Mouse (Mus musculus) ES-E14 (cell line): Measurements from ENCODE around the gene Fbxo47. TPM values are rescaled to one million over a fixed set of nuclear protein-coding genes. Genes with fewer than 3 reads are reported as not detected.
A peak's percentile ranks its signal among the peaks of the same experiment; 100 is the strongest.

Experiments used
- DNase-seq: peaks from one replicate; pipeline ENCODE4 v3.0.0-alpha.2; 2013; ENCODE audit warnings: low read depth, low spot score
- H3K27ac ChIP-seq: 2 replicates; pipeline ENCODE4 v1.5.1; 2012; ENCODE audit warnings: low read depth, mild to moderate bottlenecking, low read length, moderate library complexity, mixed read lengths; ENCODE audit not compliant: poor library complexity, insufficient read depth, severe bottlenecking
- H3K36me3 ChIP-seq: 2 replicates; pipeline ENCODE4 v1.6.1; 2012; ENCODE audit warnings: mild to moderate bottlenecking, low read length, moderate library complexity, mixed read lengths; ENCODE audit not compliant: control insufficient read depth, poor library complexity, insufficient read depth, severe bottlenecking
- H3K4me1 ChIP-seq, 2 experiments: fragments of 150-350 bp in 1 of 2; sonication (generic) in 1 of 2; 2 replicates each; pipeline ENCODE4 v1.6.1; 2012; ENCODE audit warnings: low read length in 2 of 2, mild to moderate bottlenecking in 1 of 2, mixed read lengths in 1 of 2; ENCODE audit not compliant: control insufficient read depth in 2 of 2, insufficient read depth in 2 of 2, poor library complexity in 1 of 2
- H3K4me3 ChIP-seq, 2 experiments: fragments of 150-350 bp in 1 of 2; sonication (generic) in 1 of 2; 2 replicates each; pipeline ENCODE4 v1.5.1; 2012; ENCODE audit warnings: low read length in 2 of 2, low read depth in 1 of 2, mild to moderate bottlenecking in 1 of 2, mixed read lengths in 1 of 2; ENCODE audit not compliant: insufficient read depth in 1 of 2, poor library complexity in 1 of 2, severe bottlenecking in 1 of 2
- H3K9ac ChIP-seq: 2 replicates; pipeline ENCODE4 v1.6.1; 2012; ENCODE audit warnings: low read depth, mild to moderate bottlenecking, low read length, mixed read lengths; ENCODE audit not compliant: poor library complexity, insufficient read depth, severe bottlenecking
- H3K9me3 ChIP-seq: fragments of 150-350 bp; sonication (generic); 2 replicates; pipeline ENCODE4 v1.6.1; 2012; ENCODE audit warnings: low read depth, mild to moderate bottlenecking, low read length; ENCODE audit not compliant: control insufficient read depth, insufficient read depth
- CHD2 ChIP-seq: IDR thresholded peaks from 2 replicates; pipeline ENCODE4 v1.6.1; 2014; ENCODE audit warnings: mild to moderate bottlenecking, low read depth, low read length, inconsistent platforms
- HCFC1 ChIP-seq: IDR thresholded peaks from 2 replicates; pipeline ENCODE4 v1.6.1; 2012; ENCODE audit warnings: low read length, inconsistent platforms, borderline replicate concordance; ENCODE audit not compliant: insufficient read depth
- MAFK ChIP-seq: IDR thresholded peaks from 2 replicates; pipeline ENCODE4 v1.6.1; 2014; ENCODE audit warnings: mild to moderate bottlenecking, low read depth, low read length, inconsistent platforms; ENCODE audit not compliant: insufficient read depth
- ZC3H11A ChIP-seq: IDR thresholded peaks from 2 replicates; pipeline ENCODE4 v1.6.1; 2012; ENCODE audit warnings: low read depth, mild to moderate bottlenecking, inconsistent platforms, low read length, borderline replicate concordance
- ZNF384 ChIP-seq: IDR thresholded peaks from 2 replicates; pipeline ENCODE4 v1.6.1; 2012; ENCODE audit warnings: low read depth, low read length, inconsistent platforms
- in situ Hi-C, 2 experiments: fragments of 600-800 bp; cut with MboI; formaldehyde crosslinking; loops; one replicate each; pipeline ENCODE4 v1.15.1; 2025; ENCODE audit warnings: low sequenced_read_pairs in 2 of 2, inconsistent platforms in 1 of 2; ENCODE audit not compliant: unreplicated experiment in 2 of 2
- total RNA-seq: library from RNA; depleted of rRNA; stranded (reverse); fragments of 300-350 nt; gene quantifications from 2 replicates; pipeline ENCODE4 v1.2.3, GENCODE M21; 2012

The Fbxo47 gene
- total RNA-seq, 1 experiment, result 4.1 TPM

GRCm38 (mm10) chr11:97906905-97907304 lies 23.0 kb upstream of the Fbxo47 start:
- TF ChIP-seq ZC3H11A (no peak), HCFC1 (no peak), MAFK (no peak), CHD2 (no peak), ZNF384 (no peak)
- peaks cover 8 to 13% of the 10 kb centered on the region in 2 experiments; a peak in 3 of 4 replicates for H3K4me1 ChIP-seq
- no peaks in the 10 kb centered on the region for H3K9me3 ChIP-seq
- no peak overlapping the region for H3K4me3 ChIP-seq
- H3K27ac ChIP-seq, result no peak overlapping the region; the same call in 1 of the 2 replicates
- no peak overlapping the region for H3K9ac ChIP-seq
- H3K36me3 ChIP-seq, result no peaks in the 10 kb centered on the region
- no peak for DNase-seq
- in situ Hi-C loops, result no loop called here

GRCm38 (mm10) chr11:97905941-97906340 lies 22.0 kb upstream of the Fbxo47 start:
- H3K36me3 ChIP-seq, result no peaks in the 10 kb centered on the region
- DNase-seq, result no peak
- H3K4me3 ChIP-seq, result no peak overlapping the region
- H3K9ac ChIP-seq, result no peak overlapping the region
- no peaks in the 10 kb centered on the region for H3K9me3 ChIP-seq
- H3K27ac ChIP-seq, result peak overlapping the region; percentile 37; the same call in 1 of the 2 replicates
- in situ Hi-C loops, result no loop called here
- H3K4me1 ChIP-seq, result peaks cover 4 to 8% of the 10 kb centered on the region in 2 experiments; a peak in 3 of 4 replicates
- TF ChIP-seq CHD2 (no peak), HCFC1 (no peak), ZNF384 (no peak), MAFK (no peak)

- no peaks in the 10 kb centered on the region for H3K36me3 ChIP-seq
- H3K9me3 ChIP-seq, result no peaks in the 10 kb centered on the region
- H3K4me3 ChIP-seq, result no peak overlapping the region
- DNase-seq, result no peak
- peaks cover 4 to 6% of the 10 kb centered on the region in 2 experiments; a peak in 3 of 4 replicates for H3K4me1 ChIP-seq
- H3K9ac ChIP-seq, result no peak overlapping the region
- TF ChIP-seq MAFK, result no peak
- no peak for TF ChIP-seq ZC3H11A
- TF ChIP-seq ZNF384, result no peak
- TF ChIP-seq CHD2, result no peak
- TF ChIP-seq HCFC1, result no peak
- in situ Hi-C loops, result no loop called here
- H3K27ac ChIP-seq, result peak overlapping the region; percentile 37; the same call in 1 of the 2 replicates
These were observed 21.6 kb upstream of the Fbxo47 start for GRCm38 (mm10) chr11:97905540-97905939.

GRCm38 (mm10) chr11:97904801-97905200 lies 20.8 kb upstream of the Fbxo47 start:
- DNase-seq, result no peak
- Histone ChIP-seq H3K27ac (no peak overlapping the region), H3K9ac (no peak overlapping the region), H3K4me3 (0 out of 4 replicates have a peak overlapping the region, but pooled peaks of 1 of the 2 experiments have one; percentile 20), H3K4me1 (peaks cover 4 to 6% of the 10 kb centered on the region in 2 experiments; a peak in 3 of 4 replicates), H3K36me3 (no peaks in the 10 kb centered on the region), H3K9me3 (no peaks in the 10 kb centered on the region)
- TF ChIP-seq HCFC1, result no peak
- no peak for TF ChIP-seq ZNF384
- no peak for TF ChIP-seq MAFK
- no peak for TF ChIP-seq CHD2
- TF ChIP-seq ZC3H11A, result no peak
- in situ Hi-C loops, result loop anchor here in 1 of 2 experiments (5.0 kb wide), 1 partner anchor 82 kb away; the partner anchor contains the start of gene Plxdc1

GRCm38 (mm10) chr11:97901806-97902205 lies 17.9 kb upstream of the Fbxo47 start:
- H3K9ac ChIP-seq, result no peak overlapping the region
- no peak overlapping the region for H3K4me3 ChIP-seq
- in situ Hi-C loops, result loop anchor here in 1 of 2 experiments (5.0 kb wide), 1 partner anchor 85 kb away; the partner anchor contains the start of gene Plxdc1
- no peaks in the 10 kb centered on the region for H3K36me3 ChIP-seq
- no peak overlapping the region for H3K27ac ChIP-seq
- H3K9me3 ChIP-seq, result no peaks in the 10 kb centered on the region
- peaks cover 2 to 4% of the 10 kb centered on the region in 2 experiments; a peak in 2 of 4 replicates for H3K4me1 ChIP-seq
- DNase-seq, result no peak
- TF ChIP-seq ZNF384 (no peak), MAFK (no peak), ZC3H11A (no peak), CHD2 (no peak), HCFC1 (no peak)
